Mouse (Mus musculus) CD8-positive naive resting alpha-beta T cell, adult 57 days (primary cell): ENCODE results near the gene Cdcp1. TPM values are rescaled to one million over a fixed set of nuclear protein-coding genes. Genes with fewer than 3 reads are reported as not detected.

Experiments
- total RNA-seq: library from RNA; stranded (reverse); gene quantifications from one replicate; pipeline ENCODE4 v1.2.4, GENCODE M21; 2023

Gene Cdcp1
- not detected for total RNA-seq

DNA sequence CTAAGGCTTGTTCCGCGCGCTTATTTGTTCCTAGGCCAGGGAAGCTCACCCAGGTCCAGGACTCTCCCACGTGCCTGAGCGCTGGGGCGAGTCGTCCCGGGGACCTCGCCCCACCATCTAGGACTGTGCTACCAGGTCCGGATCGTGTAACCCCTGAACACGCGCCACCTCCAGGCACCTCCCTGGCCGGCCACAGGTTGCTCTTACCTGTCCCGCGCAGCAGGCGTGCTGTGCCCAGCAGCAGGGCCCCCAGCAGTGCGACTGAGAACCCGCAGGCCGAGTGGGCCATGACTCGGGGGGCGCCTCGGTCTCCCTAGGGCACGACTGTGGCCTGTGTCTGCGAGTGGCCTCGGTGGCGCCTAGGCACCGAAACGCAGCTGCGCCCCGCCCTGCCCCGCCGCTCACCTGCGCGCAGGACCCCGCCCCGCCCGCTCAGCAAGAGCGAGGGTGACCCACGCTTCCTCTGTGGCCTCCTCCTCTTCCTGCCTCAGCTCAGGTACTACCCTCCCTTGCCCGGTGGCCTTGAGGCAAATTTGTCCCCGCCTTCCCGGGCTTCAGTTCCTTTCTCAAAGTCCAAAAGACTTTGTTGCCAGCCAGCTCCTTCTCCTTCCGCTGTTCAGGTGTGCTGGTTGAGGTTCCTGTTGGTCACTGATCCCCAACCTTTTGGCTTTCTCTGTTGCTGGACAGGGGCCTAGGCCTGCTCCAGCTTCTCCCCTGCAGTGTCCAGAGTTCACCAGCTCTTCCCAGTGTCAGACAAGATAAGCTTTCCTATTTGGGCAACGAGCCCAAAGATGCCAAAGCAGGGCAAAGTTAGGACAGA is at the start of gene Cdcp1:
Gene Cdcp1 (minus strand): TSS at position 418 of the 820 bp plus-strand sequence.

DNA sequence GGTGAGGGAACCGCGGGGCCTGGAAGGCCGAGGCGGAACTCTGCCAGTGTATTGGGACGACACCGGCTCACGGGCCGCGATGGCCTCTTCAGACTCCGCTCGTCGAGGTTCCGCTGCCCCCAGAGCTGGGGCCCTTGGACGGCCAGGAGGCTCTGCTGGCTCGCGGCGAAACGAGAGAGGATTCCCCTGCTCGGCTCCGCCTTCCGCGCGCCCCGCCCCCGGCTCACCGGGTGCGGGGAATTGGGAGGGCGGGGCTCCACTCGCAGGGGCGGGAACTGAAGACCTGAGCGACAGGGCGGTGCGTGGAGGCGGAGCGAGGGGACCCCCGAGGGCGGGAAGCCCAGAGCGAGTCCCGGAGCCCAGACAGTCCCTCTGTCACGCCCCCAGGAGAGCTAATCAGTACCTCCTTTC is 44.8 kb upstream of the Cdcp1 start, which contains the start of gene Tmem158:
Gene Tmem158 (minus strand): TSS at position 154 of the 411 bp plus-strand sequence.

GRCm38 (mm10) chr9:123150241-123151020 is 65.4 kb downstream of the Cdcp1 start, which contains the start of gene Clec3b:
Gene Clec3b (plus strand): TSS chr9:123150946.

Other genes with a start within 250 kb of the Cdcp1 start
- gene Tmem42, start 194.7 kb downstream of the Cdcp1 start, total RNA-seq = 28.6 TPM
- 1.8 TPM for gene Tgm4, start 181.3 kb downstream of the Cdcp1 start, total RNA-seq
- gene Zdhhc3, start 102.8 kb downstream of the Cdcp1 start, total RNA-seq = 53.6 TPM
- 56.1 TPM for gene Exosc7, start 102.8 kb downstream of the Cdcp1 start, total RNA-seq
- gene Clec3b, start 65.1 kb downstream of the Cdcp1 start, total RNA-seq = not detected
- gene Tmem158, start 44.7 kb upstream of the Cdcp1 start, total RNA-seq = 0.70 TPM
- gene Lars2, start 150.9 kb upstream of the Cdcp1 start, total RNA-seq = 395 TPM